Mouse (Mus musculus) MEL (cell line): Measurements from ENCODE around the gene Cpsf2. TPM values are rescaled to one million over a fixed set of nuclear protein-coding genes. Genes with fewer than 3 reads are reported as not detected.
A peak's percentile ranks its signal among the peaks of the same experiment; 100 is the strongest.

Experiments used
- DNase-seq: peaks from one replicate; pipeline ENCODE4 v3.0.0; 2011; ENCODE audit warnings: low read depth, low spot score
- H3K27ac ChIP-seq: 2 replicates; pipeline ENCODE4 v1.5.1; 2012; ENCODE audit warnings: low read depth, mild to moderate bottlenecking, control low read depth, low read length, moderate library complexity; ENCODE audit not compliant: control insufficient read depth
- H3K27me3 ChIP-seq, 2 experiments: fragments of 150-350 bp in 1 of 2; sonication (generic) in 1 of 2; 2 replicates each; pipeline ENCODE4 v1.6.1; 2012; ENCODE audit warnings: low read length in 2 of 2, mild to moderate bottlenecking in 2 of 2, improper control_type of control experiment in 1 of 2, moderate library complexity in 1 of 2; ENCODE audit not compliant: insufficient read depth in 2 of 2, control insufficient read depth in 1 of 2
- H3K36me3 ChIP-seq, 2 experiments: 2 replicates each; pipeline ENCODE4 v1.6.1; 2012 to 2014; ENCODE audit warnings: low read length in 2 of 2, improper control_type of control experiment in 1 of 2, inconsistent platforms in 1 of 2, mild to moderate bottlenecking in 1 of 2; ENCODE audit not compliant: insufficient read depth in 2 of 2, control insufficient read depth in 1 of 2
- H3K4me1 ChIP-seq, 2 experiments: fragments of 150-350 bp in 1 of 2; sonication (generic) in 1 of 2; 2 replicates each; pipeline ENCODE4 v1.6.1; 2012; ENCODE audit warnings: low read length in 2 of 2, improper control_type of control experiment in 1 of 2, mild to moderate bottlenecking in 1 of 2; ENCODE audit not compliant: insufficient read depth in 2 of 2, control insufficient read depth in 1 of 2
- H3K4me3 ChIP-seq, 2 experiments: fragments of 150-350 bp in 1 of 2; sonication (generic) in 1 of 2; 2 replicates each; pipeline ENCODE4 v1.5.1; 2012; ENCODE audit warnings: low read depth in 2 of 2, low read length in 2 of 2, mild to moderate bottlenecking in 2 of 2, moderate library complexity in 2 of 2, control low read depth in 1 of 2, improper control_type of control experiment in 1 of 2; ENCODE audit not compliant: control insufficient read depth in 1 of 2, insufficient read depth in 1 of 2
- H3K79me2 ChIP-seq: 2 replicates; pipeline ENCODE4 v1.6.1; 2012; ENCODE audit warnings: mild to moderate bottlenecking, low read length, moderate library complexity; ENCODE audit not compliant: control insufficient read depth, poor library complexity, insufficient read depth
- H3K9ac ChIP-seq: 2 replicates; pipeline ENCODE4 v1.6.1; 2012; ENCODE audit warnings: low read depth, mild to moderate bottlenecking, control low read depth, low read length, moderate library complexity; ENCODE audit not compliant: control insufficient read depth, poor library complexity, severe bottlenecking
- H3K9me3 ChIP-seq: fragments of 150-350 bp; sonication (generic); replicated peaks from 2 replicates; pipeline ENCODE4 v1.6.1; 2012; ENCODE audit warnings: mild to moderate bottlenecking, low read length, improper control_type of control experiment, moderate library complexity; ENCODE audit not compliant: insufficient read depth
- BHLHE40 ChIP-seq: IDR thresholded peaks from 2 replicates; pipeline ENCODE4 v1.6.1; 2012; ENCODE audit warnings: low read depth, mild to moderate bottlenecking, inconsistent platforms, low read length, improper control_type of control experiment, borderline replicate concordance
- CHD2 ChIP-seq: IDR thresholded peaks from 2 replicates; pipeline ENCODE4 v1.6.1; 2011; ENCODE audit warnings: low read length, improper control_type of control experiment
- ELF1 ChIP-seq: IDR thresholded peaks from 2 replicates; pipeline ENCODE4 v1.6.1; 2014; ENCODE audit warnings: low read depth, mild to moderate bottlenecking, inconsistent platforms, low read length, improper control_type of control experiment, moderate library complexity
- EP300 ChIP-seq, 2 experiments: IDR thresholded peaks; 2 replicates each; pipeline ENCODE4 v1.6.1; 2011; ENCODE audit warnings: improper control_type of control experiment in 2 of 2, low read length in 2 of 2, low read depth in 1 of 2, mild to moderate bottlenecking in 1 of 2
- ETS1 ChIP-seq: IDR thresholded peaks from 2 replicates; pipeline ENCODE4 v1.6.1; 2012; ENCODE audit warnings: low read depth, mild to moderate bottlenecking, inconsistent platforms, low read length, improper control_type of control experiment, moderate library complexity
- GABPA ChIP-seq: IDR thresholded peaks from 2 replicates; pipeline ENCODE4 v1.6.1; 2012; ENCODE audit warnings: low read depth, mild to moderate bottlenecking, inconsistent platforms, low read length, improper control_type of control experiment, moderate library complexity
- GATA1 ChIP-seq: IDR thresholded peaks from 2 replicates; pipeline ENCODE4 v1.6.1; 2011; ENCODE audit warnings: low read depth, low read length, improper control_type of control experiment
- HCFC1 ChIP-seq: IDR thresholded peaks from 2 replicates; pipeline ENCODE4 v1.6.1; 2012; ENCODE audit warnings: low read depth, mild to moderate bottlenecking, inconsistent platforms, low read length, improper control_type of control experiment, moderate library complexity
- KAT2A ChIP-seq: conservative IDR thresholded peaks from 2 replicates; pipeline ENCODE4 v1.6.1; 2012; ENCODE audit warnings: low read depth, low read length, improper control_type of control experiment, inconsistent platforms
- MAFK ChIP-seq: IDR thresholded peaks from 2 replicates; pipeline ENCODE4 v1.6.1; 2011; ENCODE audit warnings: low read depth, mild to moderate bottlenecking, low read length, improper control_type of control experiment, borderline replicate concordance
- MAX ChIP-seq: IDR thresholded peaks from 2 replicates; pipeline ENCODE4 v1.6.1; 2011; ENCODE audit warnings: low read length, improper control_type of control experiment
- MEF2A ChIP-seq: IDR thresholded peaks from 2 replicates; pipeline ENCODE4 v1.6.1; 2014; ENCODE audit warnings: low read depth, mild to moderate bottlenecking, inconsistent platforms, low read length, improper control_type of control experiment; ENCODE audit not compliant: poor library complexity, insufficient replicate concordance, severe bottlenecking; ENCODE audit errors: extremely low read depth
- MXI1 ChIP-seq: IDR thresholded peaks from 2 replicates; pipeline ENCODE4 v1.6.1; 2011; ENCODE audit warnings: mild to moderate bottlenecking, low read depth, low read length, improper control_type of control experiment
- MYB ChIP-seq: IDR thresholded peaks from 2 replicates; pipeline ENCODE4 v1.6.1; 2011; ENCODE audit warnings: mild to moderate bottlenecking, low read depth, low read length, improper control_type of control experiment
- MYC ChIP-seq: IDR thresholded peaks from 2 replicates; pipeline ENCODE4 v1.6.1; 2011; ENCODE audit warnings: low read depth, mild to moderate bottlenecking, low read length, improper control_type of control experiment, moderate library complexity
- NELFE ChIP-seq: IDR thresholded peaks from 2 replicates; pipeline ENCODE4 v1.6.1; 2011; ENCODE audit warnings: low read depth, low read length, improper control_type of control experiment
- NRF1 ChIP-seq: IDR thresholded peaks from 2 replicates; pipeline ENCODE4 v1.6.1; 2014; ENCODE audit warnings: low read depth, mild to moderate bottlenecking, inconsistent platforms, low read length, improper control_type of control experiment, moderate library complexity; ENCODE audit not compliant: poor library complexity, insufficient read depth, severe bottlenecking
- POLR2A ChIP-seq, 2 experiments: IDR thresholded peaks; 2 replicates each; pipeline ENCODE4 v1.6.1; 2011 to 2012; ENCODE audit warnings: low read length in 2 of 2, mild to moderate bottlenecking in 2 of 2, control low read depth in 1 of 2, improper control_type of control experiment in 1 of 2, low read depth in 1 of 2, moderate library complexity in 1 of 2; ENCODE audit not compliant: control insufficient read depth in 1 of 2, insufficient read depth in 1 of 2, poor library complexity in 1 of 2
- POLR2AphosphoS2 ChIP-seq: IDR thresholded peaks from 2 replicates; pipeline ENCODE4 v1.6.1; 2011; ENCODE audit warnings: low read length, improper control_type of control experiment
- RAD21 ChIP-seq: IDR thresholded peaks from 2 replicates; pipeline ENCODE4 v1.6.1; 2011; ENCODE audit warnings: mild to moderate bottlenecking, low read depth, low read length, improper control_type of control experiment
- RCOR1 ChIP-seq: IDR thresholded peaks from 2 replicates; pipeline ENCODE4 v1.6.1; 2012; ENCODE audit warnings: low read depth, mild to moderate bottlenecking, inconsistent platforms, low read length, improper control_type of control experiment
- SIN3A ChIP-seq: IDR thresholded peaks from 2 replicates; pipeline ENCODE4 v1.6.1; 2012; ENCODE audit warnings: low read length, improper control_type of control experiment, inconsistent platforms
- SMC3 ChIP-seq: IDR thresholded peaks from 2 replicates; pipeline ENCODE4 v1.6.1; 2011; ENCODE audit warnings: low read depth, low read length, improper control_type of control experiment
- TAL1 ChIP-seq: IDR thresholded peaks from 2 replicates; pipeline ENCODE4 v1.6.1; 2012; ENCODE audit warnings: mild to moderate bottlenecking, inconsistent platforms, low read length, moderate library complexity, mixed read lengths
- TBP ChIP-seq: IDR thresholded peaks from 2 replicates; pipeline ENCODE4 v1.8.0; 2011; ENCODE audit warnings: low read depth, low read length, improper control_type of control experiment
- TCF12 ChIP-seq: IDR thresholded peaks from 2 replicates; pipeline ENCODE4 v1.6.1; 2014; ENCODE audit warnings: low read depth, mild to moderate bottlenecking, inconsistent platforms, low read length, improper control_type of control experiment, moderate library complexity
- USF1 ChIP-seq: IDR thresholded peaks from 2 replicates; pipeline ENCODE4 v1.6.1; 2014; ENCODE audit warnings: low read depth, mild to moderate bottlenecking, inconsistent platforms, low read length, improper control_type of control experiment, moderate library complexity
- ZC3H11A ChIP-seq: IDR thresholded peaks from 2 replicates; pipeline ENCODE4 v1.6.1; 2012; ENCODE audit warnings: low read depth, mild to moderate bottlenecking, inconsistent platforms, low read length, improper control_type of control experiment
- ZKSCAN1 ChIP-seq: IDR thresholded peaks from 2 replicates; pipeline ENCODE4 v1.6.1; 2012; ENCODE audit warnings: low read depth, mild to moderate bottlenecking, inconsistent platforms, low read length, improper control_type of control experiment, moderate library complexity
- polyA plus RNA-seq, 2 experiments: library from polyadenylated mRNA; stranded (reverse) in 1 of 2; unstranded in 1 of 2; fragments of >175 nt in 1 of 2; fragments of >200 nt in 1 of 2; gene quantifications; 2 replicates each; pipeline versions ENCODE4 v1.2.1 to v1.2.4; 2012; ENCODE audit warnings: low replicate concordance in 2 of 2, low read depth in 1 of 2; ENCODE audit not compliant: insufficient read length in 2 of 2, insufficient read depth in 1 of 2, missing spikeins in 1 of 2
- total RNA-seq: library from RNA; depleted of rRNA; stranded (reverse); fragments of 300-350 nt; gene quantifications from 2 replicates; pipeline ENCODE4 v1.2.3, GENCODE M21; 2012

The Cpsf2 gene
- total and polyA plus RNA-seq, 3 experiments, result 52.1 to 109 (median 56.9) TPM

DNA sequence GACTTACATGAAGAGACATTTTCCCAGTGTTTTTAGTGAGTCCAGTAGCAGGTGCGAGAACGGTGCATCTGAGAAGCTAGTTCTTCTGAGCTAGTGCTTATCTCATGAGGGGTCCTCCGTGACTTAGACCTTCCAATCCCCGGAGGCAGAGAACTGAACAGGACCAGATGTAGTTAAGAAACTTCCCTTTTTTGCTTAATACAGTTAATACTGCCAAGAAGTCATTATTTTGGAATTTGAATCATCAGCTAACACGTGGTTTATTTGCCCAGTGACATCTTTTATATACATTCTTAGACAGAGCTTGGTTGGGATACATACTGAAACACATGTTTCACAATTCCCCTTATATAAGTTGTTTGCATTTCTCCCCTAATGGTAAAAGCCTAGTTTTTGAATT lies 23.1 kb downstream of the Cpsf2 start:
- no peak overlapping the region for H3K9ac ChIP-seq
- peak; percentile 84 for DNase-seq
- H3K27ac ChIP-seq, result no peak overlapping the region; the same call in 1 of the 2 replicates
- no peak overlapping the region for H3K4me3 ChIP-seq
- H3K27me3 ChIP-seq, result no peaks in the 10 kb centered on the region
- H3K36me3 ChIP-seq, result peaks cover 22 to 38% of the 10 kb centered on the region in 2 experiments
- TF ChIP-seq MXI1 (peak; percentile 88), MYB (no peak), CHD2 (no peak), ZC3H11A (no peak), NELFE (no peak), POLR2AphosphoS2 (no peak), MAX (peak; percentile 93), TCF12 (0 out of 2 replicates have a peak, but pooled peaks have one; percentile 34), SMC3 (no peak), HCFC1 (no peak), BHLHE40 (no peak), ETS1 (peak; percentile 65), MYC (peak; percentile 93), TBP (peak; percentile 49; the same call in 1 of the 2 replicates), RCOR1 (no peak), ZKSCAN1 (no peak), SIN3A (peak; percentile 88), USF1 (peak; percentile 55; the same call in 1 of the 2 replicates), KAT2A (no peak), ELF1 (no peak), POLR2A (IDR thresholded peaks at IDR 0.05; ENCODE audit: control insufficient read depth in 1 of 2, insufficient read depth in 1 of 2, low read depth in 1 of 2, low read length in 2 of 2, poor library complexity in 1 of 2) (no peak), MAFK (no peak), GABPA (no peak), RAD21 (no peak), EP300 (IDR thresholded peaks at IDR 0.05; ENCODE audit: low read depth in 1 of 2, low read length in 2 of 2) (peak; percentile 59 to 78; a peak in 2 of 4 replicates), TAL1 (no peak), MEF2A (no peak), NRF1 (no peak), GATA1 (peak; percentile 70)
- H3K79me2 ChIP-seq, result 0 out of 2 replicates have a peak, but pooled peaks cover 3% of the 10 kb centered on the region
- peaks cover 14 to 16% of the 10 kb centered on the region in 2 experiments for H3K4me1 ChIP-seq
- no peaks in the 10 kb centered on the region for H3K9me3 ChIP-seq
